Mouse (Mus musculus): Measurements from ENCODE around the gene Ppcdc. TPM values are rescaled to one million over a fixed set of nuclear protein-coding genes. Genes with fewer than 3 reads are reported as not detected.
A peak's percentile ranks its signal among the peaks of the same experiment; 100 is the strongest.

The Ppcdc gene
- total RNA-seq (2021): 10 to 100 TPM; 16.8 to 17.3 TPM
- long read RNA-seq, partial matches to known transcripts: 3 of 10 reads
- long read RNA-seq, other reads (novel, unspliced or antisense): 3 of 10 reads

- peak; percentile 92 to 97 for DNase-seq (ENCODE audit: low spot score in 2 of 2)
Measured at GRCm38 (mm10) chr9:57439522-57440295, at the start of gene Ppcdc. Gene Ppcdc (minus strand): TSS chr9:57440124.

- no peak for DNase-seq (ENCODE audit: low spot score in 2 of 2)
Measured at GRCm38 (mm10) chr9:57487807-57488206, 47.9 kb upstream of the Ppcdc start.

- DNase-seq (ENCODE audit: low spot score in 2 of 2): peak; percentile 69 to 88
Measured at GRCm38 (mm10) chr9:57485774-57486173, 45.9 kb upstream of the Ppcdc start.

- DNase-seq (ENCODE audit: low spot score in 2 of 2): peak; percentile 44 to 66
Measured at GRCm38 (mm10) chr9:57468914-57469313, 29.0 kb upstream of the Ppcdc start.

GRCm38 (mm10) chr9:57467896-57468549 lies 28.1 kb upstream of the Ppcdc start, which contains the start of gene Scamp5:
Gene Scamp5 (minus strand): TSS chr9:57468060.
- peak; percentile 87 to 92 for DNase-seq (ENCODE audit: low spot score in 2 of 2)

- DNase-seq (ENCODE audit: low spot score in 2 of 2): peak; percentile 44 to 48
Measured at GRCm38 (mm10) chr9:57467271-57467771, 27.4 kb upstream of the Ppcdc start.

GRCm38 (mm10) chr9:57466101-57466500 lies 26.2 kb upstream of the Ppcdc start:
- DNase-seq (ENCODE audit: low spot score in 2 of 2): no peak

GRCm38 (mm10) chr9:57462866-57463265 lies 22.9 kb upstream of the Ppcdc start:
- DNase-seq (ENCODE audit: low spot score in 2 of 2): no peak

GRCm38 (mm10) chr9:57459707-57460106 lies 19.8 kb upstream of the Ppcdc start:
- DNase-seq (ENCODE audit: low spot score in 2 of 2): no peak

- DNase-seq (ENCODE audit: low spot score in 2 of 2): no peak
Measured at GRCm38 (mm10) chr9:57453516-57453915, 13.6 kb upstream of the Ppcdc start.

GRCm38 (mm10) chr9:57452624-57453462 lies 12.9 kb upstream of the Ppcdc start:
- DNase-seq (ENCODE audit: low spot score in 2 of 2): no peak

- DNase-seq (ENCODE audit: low spot score in 2 of 2): no peak
Measured at GRCm38 (mm10) chr9:57449715-57450114, 9.8 kb upstream of the Ppcdc start.

GRCm38 (mm10) chr9:57440620-57441019 lies 696 bp upstream of the Ppcdc start:
- DNase-seq (ENCODE audit: low spot score in 2 of 2): no peak

- DNase-seq (ENCODE audit: low spot score in 2 of 2): peak in 1 of 2 experiments; percentile 23
Measured at GRCm38 (mm10) chr9:57439083-57439482, 841 bp downstream of the Ppcdc start.

- no peak for DNase-seq (ENCODE audit: low spot score in 2 of 2)
Measured at GRCm38 (mm10) chr9:57437896-57438614, 1.9 kb downstream of the Ppcdc start.

GRCm38 (mm10) chr9:57436166-57436565 lies 3.8 kb downstream of the Ppcdc start:
- DNase-seq (ENCODE audit: low spot score in 2 of 2): no peak

GRCm38 (mm10) chr9:57434405-57435165 lies 5.3 kb downstream of the Ppcdc start:
- DNase-seq (ENCODE audit: low spot score in 2 of 2): no peak

GRCm38 (mm10) chr9:57433097-57434032 lies 6.6 kb downstream of the Ppcdc start:
- DNase-seq (ENCODE audit: low spot score in 2 of 2): peak; percentile 77 to 89

GRCm38 (mm10) chr9:57432480-57432879 lies 7.4 kb downstream of the Ppcdc start:
- no peak for DNase-seq (ENCODE audit: low spot score in 2 of 2)

All from layer of hippocampus, adult 18-20 months (tissue).